Mouse (Mus musculus): Measurements from ENCODE around the gene Cep95. TPM values are rescaled to one million over a fixed set of nuclear protein-coding genes. Genes with fewer than 3 reads are reported as not detected.
"Not testable (repeated sequence)": the region's sequence is repeated elsewhere in the genome, so short reads cannot be mapped to it uniquely, and the experiment has no call there.

Cep95 gene
- total RNA-seq, 2 experiments from 2014 or later, result 25.2 to 58.1 TPM

GRCm38 (mm10) chr11:106795679-106796078, 6.6 kb downstream of the Cep95 start:
- ATAC-seq (replicated peaks; ENCODE audit: low FRiP score, low TSS enrichment, poor library complexity, severe bottlenecking), result no peak

- ATAC-seq (replicated peaks; ENCODE audit: low FRiP score, low TSS enrichment, poor library complexity, severe bottlenecking), result no peak
These were observed 13.1 kb downstream of the Cep95 start for GRCm38 (mm10) chr11:106802069-106802627.

GRCm38 (mm10) chr11:106807442-106807841, 18.4 kb downstream of the Cep95 start:
- not testable (repeated sequence) for ATAC-seq (replicated peaks; ENCODE audit: low FRiP score, low TSS enrichment, poor library complexity, severe bottlenecking)

GRCm38 (mm10) chr11:106812410-106813136, 23.5 kb downstream of the Cep95 start:
- no peak for ATAC-seq (replicated peaks; ENCODE audit: low FRiP score, low TSS enrichment, poor library complexity, severe bottlenecking)

GRCm38 (mm10) chr11:106814601-106815320, 25.7 kb downstream of the Cep95 start:
- no peak for ATAC-seq (replicated peaks; ENCODE audit: low FRiP score, low TSS enrichment, poor library complexity, severe bottlenecking)

GRCm38 (mm10) chr11:106815331-106815730, 26.3 kb downstream of the Cep95 start:
- ATAC-seq (replicated peaks; ENCODE audit: low FRiP score, low TSS enrichment, poor library complexity, severe bottlenecking), result no peak

GRCm38 (mm10) chr11:106815761-106816160, 26.7 kb downstream of the Cep95 start:
- ATAC-seq (replicated peaks; ENCODE audit: low FRiP score, low TSS enrichment, poor library complexity, severe bottlenecking), result no peak

GRCm38 (mm10) chr11:106816316-106816715, 27.3 kb downstream of the Cep95 start:
- ATAC-seq (replicated peaks; ENCODE audit: low FRiP score, low TSS enrichment, poor library complexity, severe bottlenecking), result no peak

- ATAC-seq (replicated peaks; ENCODE audit: low FRiP score, low TSS enrichment, poor library complexity, severe bottlenecking), result no peak
These were observed 28.1 kb downstream of the Cep95 start for GRCm38 (mm10) chr11:106817156-106817555.

GRCm38 (mm10) chr11:106817808-106818207, 28.8 kb downstream of the Cep95 start:
- no peak for ATAC-seq (replicated peaks; ENCODE audit: low FRiP score, low TSS enrichment, poor library complexity, severe bottlenecking)

- no peak for ATAC-seq (replicated peaks; ENCODE audit: low FRiP score, low TSS enrichment, poor library complexity, severe bottlenecking)
These were observed 29.3 kb downstream of the Cep95 start for GRCm38 (mm10) chr11:106818341-106818740.

GRCm38 (mm10) chr11:106819595-106819994, 30.5 kb downstream of the Cep95 start:
- no peak for ATAC-seq (replicated peaks; ENCODE audit: low FRiP score, low TSS enrichment, poor library complexity, severe bottlenecking)

GRCm38 (mm10) chr11:106820252-106820651, 31.2 kb downstream of the Cep95 start:
- ATAC-seq (replicated peaks; ENCODE audit: low FRiP score, low TSS enrichment, poor library complexity, severe bottlenecking), result no peak

GRCm38 (mm10) chr11:106820972-106821371, 31.9 kb downstream of the Cep95 start:
- no peak for ATAC-seq (replicated peaks; ENCODE audit: low FRiP score, low TSS enrichment, poor library complexity, severe bottlenecking)

GRCm38 (mm10) chr11:106821397-106821796, 32.3 kb downstream of the Cep95 start:
- ATAC-seq (replicated peaks; ENCODE audit: low FRiP score, low TSS enrichment, poor library complexity, severe bottlenecking), result no peak

GRCm38 (mm10) chr11:106822491-106822890, 33.4 kb downstream of the Cep95 start:
- ATAC-seq (replicated peaks; ENCODE audit: low FRiP score, low TSS enrichment, poor library complexity, severe bottlenecking), result no peak

GRCm38 (mm10) chr11:106822911-106823310, 33.9 kb downstream of the Cep95 start:
- no peak for ATAC-seq (replicated peaks; ENCODE audit: low FRiP score, low TSS enrichment, poor library complexity, severe bottlenecking)

- no peak for ATAC-seq (replicated peaks; ENCODE audit: low FRiP score, low TSS enrichment, poor library complexity, severe bottlenecking)
These were observed 34.7 kb downstream of the Cep95 start for GRCm38 (mm10) chr11:106823741-106824140.

GRCm38 (mm10) chr11:106824403-106824802, 35.4 kb downstream of the Cep95 start:
- no peak for ATAC-seq (replicated peaks; ENCODE audit: low FRiP score, low TSS enrichment, poor library complexity, severe bottlenecking)

GRCm38 (mm10) chr11:106828079-106828478, 39.0 kb downstream of the Cep95 start:
- no peak for ATAC-seq (replicated peaks; ENCODE audit: low FRiP score, low TSS enrichment, poor library complexity, severe bottlenecking)

GRCm38 (mm10) chr11:106842002-106842401, 53.0 kb downstream of the Cep95 start:
- ATAC-seq (replicated peaks; ENCODE audit: low FRiP score, low TSS enrichment, poor library complexity, severe bottlenecking), result no peak
